Mouse (Mus musculus): ENCODE results near the gene Trim14.
"Not testable (repeated sequence)": the region's sequence is repeated elsewhere in the genome, so short reads cannot be mapped to it uniquely, and the experiment has no call there.

DNA sequence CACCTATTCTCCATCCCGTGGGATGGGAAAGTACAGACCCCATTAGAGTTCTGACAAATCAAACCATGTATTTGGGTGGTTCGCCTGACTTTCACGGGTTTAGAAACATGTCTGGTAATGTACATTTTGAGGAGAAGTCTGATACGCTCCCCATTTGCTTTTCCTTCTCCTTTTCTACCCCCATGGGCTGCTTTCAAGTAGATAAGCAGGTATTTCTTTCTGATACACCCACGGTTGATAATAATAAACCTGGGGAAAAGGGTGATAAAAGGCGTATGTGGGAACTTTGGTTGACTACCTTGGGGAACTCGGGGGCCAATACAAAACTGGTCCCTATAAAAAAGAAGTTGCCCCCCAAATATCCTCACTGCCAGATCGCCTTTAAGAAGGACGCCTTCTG is 46.1 kb upstream of the Trim14 start:
- not testable (repeated sequence) for TF ChIP-seq POLR2A (IDR thresholded peaks at IDR 0.05; ENCODE audit: low read depth, low read length); CTCF (IDR thresholded peaks at IDR 0.05; ENCODE audit: extremely low read depth, insufficient read length, insufficient replicate concordance, low read depth, low read length)
